In genomic region chr13:71956481-71956880, GRCm38 (mm10) we compare ENCODE assay signal across 8 mouse cellular contexts. TPM values are rescaled to one million over a fixed set of nuclear protein-coding genes. Genes with fewer than 3 reads are reported as not detected.
DNase-seq lines count a peak whose midpoint lies in the region; ATAC-seq and TF ChIP-seq lines count a peak whose summit lies in the region.

No protein-coding gene starts in this region.

- ATAC-seq in kidney, postnatal 0 days (replicated peaks; ENCODE audit: low FRiP score, low read depth) = 0 out of 2 replicates have a peak, but pooled peaks have one; percentile 40

- no peak overlapping the region for H3K4me2 ChIP-seq in kidney, postnatal 0 days (ENCODE audit: low read length)

- no peaks in the 10 kb centered on the region for H3K9me3 ChIP-seq in kidney, postnatal 0 days (replicated peaks; ENCODE audit: low read length)
- no peaks in the 10 kb centered on the region for H3K9me3 ChIP-seq in midbrain, embryonic 10.5 days (replicated peaks)

- H3K27ac ChIP-seq in thymus, adult 2 months (ENCODE audit: control insufficient read depth, insufficient read depth, low read length) = no peak overlapping the region
- no peak overlapping the region for H3K27ac ChIP-seq in kidney, postnatal 0 days
- peak overlapping the region; percentile 98 for H3K27ac ChIP-seq in midbrain, embryonic 10.5 days (replicated peaks)

- H3K9ac ChIP-seq in kidney, postnatal 0 days (ENCODE audit: low read depth, low read length) = 0 out of 2 replicates have a peak overlapping the region, but pooled peaks have one; percentile 4

- no peaks in the 10 kb centered on the region for H3K4me1 ChIP-seq in thymus, adult 2 months (replicated peaks; ENCODE audit: control insufficient read depth, insufficient read depth, low read length)
- H3K4me1 ChIP-seq in kidney, postnatal 0 days (replicated peaks; ENCODE audit: insufficient read depth, low read length) = no peaks in the 10 kb centered on the region
- peaks cover 91% of the 10 kb centered on the region for H3K4me1 ChIP-seq in midbrain, embryonic 10.5 days

- 2% methylated on average over 9 of the region's 9 CpGs for WGBS in thymus, adult 2 months
- under 1% methylated on average over 9 of the region's 9 CpGs for WGBS in kidney, postnatal 0 days
- 5% methylated on average over 9 of the region's 9 CpGs for WGBS in midbrain, embryonic 10.5 days

- H3K27me3 ChIP-seq in thymus, adult 2 months (ENCODE audit: control insufficient read depth, insufficient read depth, low read length) = no peaks in the 10 kb centered on the region; the same call in 1 of the 2 replicates
- H3K27me3 ChIP-seq in kidney, postnatal 0 days (ENCODE audit: insufficient read depth, low read length) = peaks cover 61% of the 10 kb centered on the region
- H3K27me3 ChIP-seq in midbrain, embryonic 10.5 days (ENCODE audit: low read depth, poor library complexity, severe bottlenecking) = peaks cover 77% of the 10 kb centered on the region

- no peaks in the 10 kb centered on the region for H3K36me3 ChIP-seq in thymus, adult 2 months (ENCODE audit: control insufficient read depth, insufficient read depth, low read length)
- H3K36me3 ChIP-seq in kidney, postnatal 0 days (ENCODE audit: insufficient read depth, low read length) = no peaks in the 10 kb centered on the region
- H3K36me3 ChIP-seq in midbrain, embryonic 10.5 days = peaks cover 64% of the 10 kb centered on the region

- TF ChIP-seq CTCF in thymus, adult 2 months (IDR thresholded peaks at IDR 0.05; ENCODE audit: borderline replicate concordance, control insufficient read depth, extremely low read depth, insufficient read depth, low read length, poor library complexity) = no peak
- peak; percentile 75 for TF ChIP-seq CTCF in kidney, postnatal 0 days (IDR thresholded peaks at IDR 0.05; ENCODE audit: low read depth)

- DNase-seq in adrenal gland, postnatal 36 days = peak; percentile 11 to 15
- DNase-seq in adrenal gland, postnatal 25 days = no peak
- peak; percentile 7 for DNase-seq in thymus, postnatal 14 days
- no peak for DNase-seq in thymus, adult 2 months
- DNase-seq in kidney, postnatal 0 days (ENCODE audit: low spot score) = peak; percentile 70
- DNase-seq in midbrain, embryonic 10.5 days (ENCODE audit: low spot score) = peak; percentile 75
- DNase-seq in c-Kit-positive CD71-positive TER-119-positive erythroid progenitor cells, embryonic 14.5 days (ENCODE audit: low spot score) = no peak
- no peak for DNase-seq in gastrocnemius, postnatal 10 days

- TF ChIP-seq POLR2A in thymus, adult 2 months (IDR thresholded peaks at IDR 0.05; ENCODE audit: control insufficient read depth, extremely low read depth, insufficient read depth, low read length, poor library complexity) = no peak

- no peak overlapping the region for H3K4me3 ChIP-seq in thymus, adult 2 months (ENCODE audit: control insufficient read depth, insufficient read depth, low read length)
- H3K4me3 ChIP-seq in kidney, postnatal 0 days (replicated peaks; ENCODE audit: low read depth, low read length) = no peak overlapping the region
- H3K4me3 ChIP-seq in midbrain, embryonic 10.5 days = peak overlapping the region; percentile 96

RNA-seq across cellular contexts. Expression of gene Irx1, which starts 7.0 kb away (rescaled TPM):
- not detected for total RNA-seq in adrenal gland, postnatal 36 days (2021)
- not detected in 2 replicates for total RNA-seq in adrenal gland, postnatal 25 days (2021)
- 0.80 and 0.94 TPM in 2 replicates for polyA plus RNA-seq in thymus, adult 2 months (2012; rRNA removed)
- 6.8 and 8.9 TPM in 2 replicates for polyA plus RNA-seq in kidney, postnatal 0 days (2015; fragmentation: Nextera tagmentation; extraction: Ambion mirVana)
- polyA plus RNA-seq in midbrain, embryonic 10.5 days (2016; fragmentation: Nextera tagmentation; extraction: Ambion mirVana) = 4.0 and 4.3 TPM in 2 replicates
- under 1 TPM in 1 of 2 experiments, not detected in 1; 0.18 TPM for total RNA-seq in gastrocnemius, postnatal 10 days (2021)

Comparison
In these comparisons a context has a peak if more than half of its experiments do, and no peak if none do; other contexts are left out.
1. DNase-seq: peak in adrenal gland, postnatal 36 days (2 of 2), thymus, postnatal 14 days (single experiment), kidney, postnatal 0 days (single experiment) and midbrain, embryonic 10.5 days (single experiment); none in adrenal gland, postnatal 25 days (single experiment), thymus, adult 2 months (single experiment), c-Kit-positive CD71-positive TER-119-positive erythroid progenitor cells, embryonic 14.5 days (single experiment) and gastrocnemius, postnatal 10 days (single experiment).